Mouse (Mus musculus): ENCODE results near the gene Podxl2. TPM values are rescaled to one million over a fixed set of nuclear protein-coding genes. Genes with fewer than 3 reads are reported as not detected.

The Podxl2 gene
- 10 to 100 TPM; 49.9 to 54.8 TPM for total RNA-seq (2021)

GRCm38 (mm10) chr6:88874868-88875508 lies at the start of gene Podxl2:
Gene Podxl2, minus strand, starts transcription at chr6:88875044.
- peak; percentile 85 to 86 for DNase-seq
- intact Hi-C loops (cut with DNase I) = no loop called here

DNA sequence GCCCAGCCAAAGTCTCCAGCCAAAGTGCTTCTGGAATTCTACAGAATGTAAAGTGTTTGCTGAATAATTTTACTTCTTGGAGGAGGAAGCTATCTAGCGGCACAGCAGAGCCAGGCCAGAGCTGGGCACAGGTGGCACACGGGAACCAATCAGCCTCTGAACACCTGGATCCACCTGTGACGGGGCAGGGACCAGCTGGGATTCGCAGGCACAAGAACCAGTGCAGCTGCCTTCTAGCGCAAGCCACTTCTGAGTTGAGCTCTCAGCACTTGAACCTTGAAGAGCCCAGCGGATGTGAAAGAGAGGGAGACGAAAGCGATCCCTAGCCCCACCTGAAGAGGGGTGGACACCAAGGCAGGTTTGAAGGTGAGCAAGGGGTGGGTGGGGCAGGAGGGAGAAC lies 44.0 kb upstream of the Podxl2 start:
- DNase-seq = no peak
- intact Hi-C loops (cut with DNase I) = no loop called here

DNA sequence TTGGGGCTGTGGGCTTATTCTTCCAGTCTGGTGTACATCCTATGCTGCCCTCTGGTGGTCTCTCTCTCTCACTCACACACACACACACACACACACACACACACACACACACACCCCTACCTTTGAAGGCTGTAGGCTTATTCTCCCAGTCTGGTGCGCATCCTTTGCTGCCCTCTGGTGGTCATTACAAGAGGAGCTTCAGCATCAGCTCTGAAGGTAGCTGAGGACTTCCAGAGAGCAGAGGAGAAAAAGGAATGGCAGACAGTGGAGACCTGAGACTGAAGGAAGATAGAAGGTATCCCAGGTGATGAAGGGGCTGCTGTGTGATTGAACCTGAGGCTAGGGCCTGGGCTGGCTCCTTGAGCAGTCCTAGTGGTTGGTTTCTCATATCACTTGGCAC lies 41.3 kb upstream of the Podxl2 start:
- DNase-seq = peak; percentile 64 to 75
- intact Hi-C loops (cut with DNase I) = no loop called here

DNA sequence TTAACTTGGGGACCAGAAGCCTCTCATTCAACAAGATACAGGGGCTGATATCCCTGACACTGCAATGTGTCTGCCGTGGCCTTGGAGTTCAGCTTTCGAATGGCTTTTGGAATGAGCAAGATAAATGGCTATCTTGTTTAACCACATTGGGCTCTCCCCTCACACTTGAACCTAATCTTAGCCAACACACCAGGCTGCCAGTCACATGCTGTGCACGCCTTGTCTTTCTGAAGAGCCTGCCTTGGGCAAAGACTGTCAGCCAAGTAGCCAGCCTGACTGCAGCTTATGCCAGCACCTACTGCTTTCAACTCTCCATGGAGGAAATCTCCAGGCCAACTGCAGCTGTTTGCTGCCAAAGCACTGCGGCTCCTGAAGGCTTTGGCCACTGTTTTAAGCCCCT lies 40.7 kb upstream of the Podxl2 start:
- intact Hi-C loops (cut with DNase I) = no loop called here
- peak; percentile 63 to 75 for DNase-seq

GRCm38 (mm10) chr6:88914799-88915198 lies 40.0 kb upstream of the Podxl2 start:
- intact Hi-C loops (cut with DNase I) = no loop called here
- peak; percentile 61 to 77 for DNase-seq

DNA sequence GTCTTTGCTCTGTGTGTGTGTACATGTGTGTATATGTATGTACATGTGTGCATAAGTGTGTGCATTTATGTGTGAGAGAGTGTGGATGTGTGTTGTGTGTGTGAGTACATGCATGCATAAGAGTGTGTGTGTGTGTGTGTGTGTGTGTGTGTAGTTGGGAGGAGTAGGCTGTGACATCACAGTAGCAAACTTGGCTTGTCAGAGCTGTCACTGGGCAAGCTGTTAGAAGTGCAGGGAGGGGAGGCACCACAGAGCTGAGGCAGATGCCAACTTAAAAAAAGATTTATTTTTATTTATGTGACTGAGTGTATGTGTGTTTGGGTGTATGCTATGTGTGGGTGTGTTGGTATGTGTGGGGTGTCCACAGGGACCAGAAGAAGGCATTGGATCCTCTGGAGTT lies 38.6 kb upstream of the Podxl2 start:
- intact Hi-C loops (cut with DNase I) = no loop called here
- no peak for DNase-seq

- peak; percentile 67 to 72 for DNase-seq
- intact Hi-C loops (cut with DNase I) = no loop called here
Observed at GRCm38 (mm10) chr6:88913022-88913421, 38.2 kb upstream of the Podxl2 start.

- intact Hi-C loops (cut with DNase I) = no loop called here
- DNase-seq = no peak
Observed at GRCm38 (mm10) chr6:88909151-88909550, 34.3 kb upstream of the Podxl2 start.

GRCm38 (mm10) chr6:88906369-88907108 lies 31.7 kb upstream of the Podxl2 start:
- intact Hi-C loops (cut with DNase I) = no loop called here
- DNase-seq = peak; percentile 74 to 81

DNA sequence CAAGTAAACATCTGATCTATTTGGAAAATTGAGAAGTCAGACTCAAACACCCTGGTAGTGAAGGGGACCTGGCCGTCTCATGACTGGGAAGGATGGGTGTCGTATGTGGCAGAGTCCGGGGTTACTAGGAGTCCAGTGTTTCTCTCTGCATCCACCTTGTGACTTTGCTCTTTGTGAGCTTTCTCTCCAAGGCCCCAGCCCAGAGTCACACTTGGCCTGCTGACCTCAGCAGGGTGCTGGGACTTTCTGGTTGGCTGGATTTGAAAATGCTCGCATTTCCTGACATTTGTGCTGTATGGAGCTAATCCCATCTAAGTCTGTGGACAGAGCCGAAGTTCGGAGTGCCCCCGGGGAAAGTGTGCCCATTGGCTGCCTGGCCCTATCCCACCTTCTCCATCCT lies 30.2 kb upstream of the Podxl2 start:
- no peak for DNase-seq
- intact Hi-C loops (cut with DNase I) = no loop called here

DNA sequence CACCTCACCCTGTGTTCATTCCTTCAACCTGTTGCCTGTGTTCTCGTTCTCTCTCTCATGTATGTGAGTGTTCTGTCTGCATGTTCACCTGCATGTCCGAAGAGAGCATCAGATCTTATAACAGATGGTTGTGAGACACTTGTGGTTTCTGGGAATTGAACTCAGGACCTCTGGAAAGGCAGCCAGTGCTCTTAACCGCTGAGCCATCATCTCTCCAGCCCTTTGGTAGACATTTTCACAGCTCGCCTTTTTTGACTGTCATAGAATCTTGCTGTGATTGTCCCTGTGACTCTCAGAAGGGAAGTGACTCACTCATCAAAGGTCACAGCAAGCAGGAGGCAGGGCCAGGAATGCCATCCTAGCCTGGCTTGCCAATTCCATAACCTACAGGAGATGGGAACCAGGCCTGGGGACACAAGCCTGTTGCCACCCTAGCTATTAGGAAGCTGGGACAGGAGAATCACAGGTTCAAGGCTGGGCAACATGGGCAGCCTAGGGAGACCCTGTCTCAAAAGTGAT lies 29.7 kb upstream of the Podxl2 start:
- intact Hi-C loops (cut with DNase I) = no loop called here
- peak in 1 of 2 experiments; percentile 49 for DNase-seq

DNA sequence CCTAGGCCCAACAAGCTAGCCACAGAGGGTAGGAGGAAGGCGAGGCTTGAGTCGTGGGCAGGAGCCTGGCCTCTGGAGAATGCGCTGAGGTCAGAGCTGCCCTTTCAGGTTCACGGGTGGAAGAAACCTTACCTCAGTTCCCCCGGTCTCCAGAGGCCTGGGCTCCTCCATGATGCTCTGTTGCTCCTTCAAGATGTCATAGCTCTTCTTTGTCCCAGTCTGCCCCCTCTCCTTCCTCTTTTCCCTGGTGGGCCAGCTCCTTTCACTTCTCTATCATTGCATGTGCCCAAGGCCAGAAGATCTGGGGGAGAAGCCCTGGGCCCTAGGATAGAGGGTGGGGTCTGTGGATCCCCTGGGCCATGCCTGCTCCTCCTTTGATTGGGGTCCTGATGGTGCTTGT lies 28.9 kb upstream of the Podxl2 start:
- intact Hi-C loops (cut with DNase I) = no loop called here
- DNase-seq = no peak

DNA sequence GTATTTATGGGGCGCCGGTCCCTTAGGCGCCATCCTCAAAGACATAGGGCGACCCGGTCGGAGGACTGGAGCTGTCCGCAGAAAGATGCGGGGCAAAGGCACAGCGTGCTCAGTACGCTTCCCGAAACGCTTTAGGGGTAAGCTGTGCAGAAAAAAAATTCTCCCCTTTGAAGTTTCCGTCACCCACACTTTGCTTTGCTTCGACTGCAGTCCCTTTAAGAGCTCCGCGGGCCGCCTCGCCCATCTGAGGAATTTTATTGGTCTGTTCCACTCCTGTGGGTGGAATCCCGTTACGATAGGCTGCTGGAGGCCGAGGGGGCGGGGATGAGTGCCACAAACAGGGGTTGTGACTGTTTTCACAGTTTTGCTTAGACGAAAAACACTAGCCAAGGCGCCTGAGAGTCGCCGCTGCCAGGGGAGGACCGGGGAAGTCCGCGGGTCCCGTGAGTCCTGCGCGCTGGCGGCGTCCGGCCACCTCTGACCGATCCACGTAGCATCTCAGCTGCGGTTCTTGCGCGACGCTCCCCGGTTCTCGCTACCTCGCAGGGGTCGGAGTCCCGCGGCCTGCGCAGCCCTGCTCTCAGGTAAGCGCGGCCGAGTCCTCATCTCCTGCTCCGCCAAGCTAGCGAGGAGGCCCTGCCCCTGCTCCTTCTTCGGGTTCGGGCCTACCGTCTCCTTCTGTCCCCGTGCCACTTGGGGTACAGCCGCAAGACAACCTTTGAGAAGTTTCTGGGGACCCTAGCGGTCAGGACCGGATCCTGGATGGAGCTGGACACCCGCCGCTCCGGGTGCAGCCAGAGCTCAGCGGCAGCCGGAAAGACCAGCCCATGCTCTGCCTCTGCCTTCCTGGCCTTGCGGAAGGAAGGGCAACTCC lies 27.3 kb upstream of the Podxl2 start, which contains the start of gene Tpra1:
Tpra1 (plus strand) TSS at position 305 of the 874 bp plus-strand sequence.
- peak; percentile 96 to 97 for DNase-seq
- intact Hi-C loops (cut with DNase I) = no loop called here

DNA sequence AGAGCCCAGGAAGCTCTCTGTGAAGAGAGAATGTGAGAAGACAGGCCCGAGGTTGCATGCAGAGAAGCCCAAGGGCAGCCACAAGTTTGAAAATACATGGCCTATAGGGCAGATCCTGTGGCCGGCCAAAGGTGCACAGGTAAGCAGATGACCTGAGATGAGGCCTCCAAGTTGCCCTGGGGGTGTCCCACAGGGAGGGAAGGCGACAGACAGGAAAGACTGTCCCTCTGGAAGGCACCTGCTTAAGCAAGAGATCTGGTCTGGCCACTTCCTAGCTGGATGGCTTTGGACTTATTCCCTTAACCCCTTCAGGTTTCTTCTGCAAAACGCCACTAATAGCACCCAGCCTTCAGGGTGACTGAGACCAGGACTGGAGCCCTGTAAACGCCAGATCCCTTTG lies 26.6 kb upstream of the Podxl2 start:
- intact Hi-C loops (cut with DNase I) = no loop called here
- no peak for DNase-seq

- intact Hi-C loops (cut with DNase I) = no loop called here
- no peak for DNase-seq
Observed at GRCm38 (mm10) chr6:88899628-88900027, 24.8 kb upstream of the Podxl2 start.

GRCm38 (mm10) chr6:88899086-88899485 lies 24.2 kb upstream of the Podxl2 start:
- DNase-seq = no peak
- intact Hi-C loops (cut with DNase I) = no loop called here

- DNase-seq = peak; percentile 97
- intact Hi-C loops (cut with DNase I) = no loop called here
Observed at GRCm38 (mm10) chr6:88898534-88899048, 23.7 kb upstream of the Podxl2 start, which contains the start of gene Mcm2. Gene Mcm2, minus strand, starts transcription at chr6:88898780.

DNA sequence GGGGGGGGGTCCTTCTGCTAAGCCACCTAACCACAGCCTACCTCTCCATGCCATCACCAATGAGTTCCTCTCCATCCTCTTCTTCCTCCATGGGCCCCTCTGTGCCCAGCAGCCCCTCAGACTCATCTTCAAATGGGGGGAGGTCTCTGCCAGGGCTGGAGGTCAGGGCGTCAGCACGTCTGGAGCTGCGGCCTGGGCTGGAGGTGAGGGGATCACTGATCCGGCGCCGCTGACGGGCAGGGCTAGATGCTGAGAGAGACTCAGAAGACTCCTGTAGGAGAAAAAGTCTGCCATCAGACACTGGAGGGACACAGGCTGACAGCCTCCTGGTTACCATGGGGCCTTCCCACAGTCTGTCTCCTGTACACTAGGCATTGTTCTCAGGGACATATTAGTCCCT lies 22.4 kb upstream of the Podxl2 start:
- intact Hi-C loops (cut with DNase I) = no loop called here
- no peak for DNase-seq

- no peak for DNase-seq
Observed at GRCm38 (mm10) chr6:88895943-88896342, 21.1 kb upstream of the Podxl2 start.

DNA sequence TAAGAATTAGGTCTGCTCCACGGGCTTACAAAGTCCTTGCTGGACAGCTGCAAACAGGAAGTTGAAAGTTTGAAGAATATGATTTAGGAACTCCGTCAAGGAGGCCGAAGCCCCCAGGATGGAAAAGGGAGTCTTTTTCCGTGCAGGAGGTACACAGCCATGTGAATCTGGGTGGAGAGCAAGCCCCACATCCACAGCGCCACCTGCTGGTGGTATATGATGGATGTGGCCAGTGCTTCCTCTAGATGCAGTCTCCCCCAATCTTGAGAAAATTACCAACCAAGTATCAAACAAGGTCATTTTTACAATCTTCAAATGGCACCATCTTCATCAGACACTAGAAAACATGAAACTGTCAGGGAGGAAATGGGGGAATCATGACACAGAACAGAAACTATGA lies 18.7 kb upstream of the Podxl2 start:
- intact Hi-C loops (cut with DNase I) = no loop called here
- DNase-seq = peak; percentile 60 to 77

More at GRCm38 (mm10) chr6:88895943-88896342, 21.1 kb upstream of the Podxl2 start:
- intact Hi-C loops (cut with DNase I) = no loop called here

- DNase-seq = no peak
- intact Hi-C loops (cut with DNase I) = no loop called here
Observed at GRCm38 (mm10) chr6:88890832-88891231, 16.0 kb upstream of the Podxl2 start.

Data from heart, postnatal 10 days (tissue).